Mouse (Mus musculus): ENCODE measurements around the gene Acta1.

GRCm38 (mm10) chr8:123882412-123882811, 12.1 kb downstream of the Acta1 start:
- TF ChIP-seq CTCF (IDR thresholded peaks at IDR 0.05; ENCODE audit: extremely low read depth, insufficient read length, insufficient replicate concordance, low read depth, low read length), result no peak
- TF ChIP-seq POLR2A (IDR thresholded peaks at IDR 0.05; ENCODE audit: low read depth, low read length), result no peak
